Mouse (Mus musculus): ENCODE results near the gene Galnt14. TPM values are rescaled to one million over a fixed set of nuclear protein-coding genes. Genes with fewer than 3 reads are reported as not detected.

The Galnt14 gene
- polyA plus RNA-seq, 1 experiment from 2014 or later = 5.6 TPM

DNA sequence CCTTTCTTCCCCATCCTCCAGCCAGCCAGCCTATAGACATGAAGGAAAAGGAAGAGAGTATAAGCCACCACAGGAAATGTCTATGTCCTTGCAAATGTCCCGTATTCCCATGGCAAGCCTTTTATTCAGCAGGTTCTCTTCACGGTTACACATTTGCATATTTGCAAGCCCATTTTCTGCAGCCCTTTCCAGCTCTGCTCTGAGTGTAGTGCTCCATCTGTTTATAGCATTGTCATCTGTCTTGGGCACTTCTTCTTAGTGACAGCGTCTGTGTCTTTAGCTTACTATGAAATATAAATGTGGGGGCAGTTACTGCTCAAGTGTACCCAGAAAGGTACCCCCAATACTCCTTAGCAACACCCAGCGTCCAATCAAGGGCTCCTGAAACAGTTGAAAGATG is 83.3 kb downstream of the Galnt14 start:
- WGBS = 81% methylated on average over 4 of the region's 4 CpGs
- DNase-seq (ENCODE audit: low spot score) (no peak), ATAC-seq (ENCODE audit: low read depth) (no peak)
- no peaks in the 10 kb centered on the region for H3K9me3 ChIP-seq (ENCODE audit: control insufficient read depth, low read length)
- no peaks in the 10 kb centered on the region for H3K4me1 ChIP-seq (ENCODE audit: control insufficient read depth, insufficient read depth, low read length)
- no peaks in the 10 kb centered on the region for H3K27me3 ChIP-seq (replicated peaks; ENCODE audit: control insufficient read depth, insufficient read depth, low read length)
- no peak overlapping the region for H3K9ac ChIP-seq (ENCODE audit: low read depth, low read length)
- no peak overlapping the region for H3K4me3 ChIP-seq (ENCODE audit: low read depth, low read length)
- no peak overlapping the region for H3K27ac ChIP-seq (replicated peaks; ENCODE audit: low read depth, low read length)
- no peaks in the 10 kb centered on the region for H3K36me3 ChIP-seq (ENCODE audit: control insufficient read depth, insufficient read depth, low read length)
- no peak overlapping the region for H3K4me2 ChIP-seq (ENCODE audit: low read depth, low read length)

DNA sequence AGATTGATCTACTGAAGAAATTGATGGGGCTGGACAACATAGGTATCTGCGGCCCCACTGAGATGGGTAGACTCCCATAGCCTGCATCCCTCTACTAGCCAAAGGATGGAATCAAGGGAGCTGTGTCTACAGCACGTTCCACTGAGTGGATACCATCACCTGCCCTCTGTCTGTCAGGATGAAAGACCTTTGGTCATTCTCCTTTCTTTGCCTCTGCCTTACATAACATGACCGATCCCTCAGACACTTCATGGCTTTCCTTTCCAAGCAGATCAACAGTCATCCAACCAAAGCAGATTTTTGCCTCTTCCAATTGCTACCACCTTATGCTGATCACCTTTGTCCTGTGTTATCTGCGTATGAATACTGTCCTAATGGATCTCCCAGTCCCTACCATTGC is 90.2 kb downstream of the Galnt14 start:
- DNase-seq (ENCODE audit: low spot score) (no peak), ATAC-seq (ENCODE audit: low read depth) (no peak)
- Histone ChIP-seq H3K36me3 (ENCODE audit: control insufficient read depth, insufficient read depth, low read length) (no peaks in the 10 kb centered on the region), H3K9me3 (ENCODE audit: control insufficient read depth, low read length) (no peaks in the 10 kb centered on the region), H3K27me3 (replicated peaks; ENCODE audit: control insufficient read depth, insufficient read depth, low read length) (no peaks in the 10 kb centered on the region), H3K4me1 (ENCODE audit: control insufficient read depth, insufficient read depth, low read length) (no peaks in the 10 kb centered on the region), H3K4me3 (ENCODE audit: low read depth, low read length) (no peak overlapping the region), H3K9ac (ENCODE audit: low read depth, low read length) (no peak overlapping the region), H3K27ac (replicated peaks; ENCODE audit: low read depth, low read length) (no peak overlapping the region), H3K4me2 (ENCODE audit: low read depth, low read length) (no peak overlapping the region)
- 90% methylated on average over 4 of the region's 4 CpGs for WGBS

DNA sequence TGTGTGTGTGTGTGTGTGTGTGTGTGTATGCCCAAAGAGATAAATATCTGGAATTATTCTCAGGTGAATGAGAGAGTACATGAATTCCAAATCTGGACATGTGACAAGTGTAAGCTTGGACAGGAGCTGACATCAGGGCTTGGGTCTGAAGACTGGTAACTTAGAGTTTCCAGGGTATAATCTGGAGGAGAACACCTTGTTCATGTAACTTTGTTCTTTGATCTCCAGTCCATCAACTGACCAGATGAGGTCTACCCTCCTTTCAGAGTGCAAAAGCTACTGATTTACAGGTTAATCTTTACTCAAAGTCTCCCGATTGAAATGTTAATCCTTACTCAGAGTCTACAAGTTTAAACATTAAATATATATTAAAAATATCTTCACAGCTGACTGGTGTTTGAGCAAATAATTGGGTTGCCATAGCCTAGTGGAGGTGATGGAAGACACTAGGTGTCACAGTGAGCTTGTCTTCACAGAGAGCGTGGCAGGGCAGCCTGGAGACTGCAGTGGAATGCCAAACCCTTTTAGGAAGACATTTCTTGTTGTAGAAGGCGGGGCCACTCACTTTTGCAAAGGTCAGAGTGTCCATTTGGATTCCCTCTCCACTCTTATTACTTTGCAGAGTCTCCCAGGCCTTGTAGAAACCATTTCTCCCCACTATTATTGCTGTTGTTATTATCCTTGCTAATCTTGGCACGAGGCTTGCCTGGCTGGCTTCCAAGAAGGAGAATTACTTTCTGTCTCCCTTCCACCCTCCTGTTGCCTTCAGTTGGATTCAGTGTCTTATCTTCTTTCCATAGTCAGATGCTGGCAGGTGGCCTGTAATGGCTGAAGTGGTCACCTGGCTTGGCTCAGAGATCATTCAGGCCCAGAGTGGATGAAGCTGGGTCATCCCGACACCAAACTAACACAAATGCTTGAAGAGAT is 107.4 kb downstream of the Galnt14 start:
- Histone ChIP-seq H3K4me3 (ENCODE audit: low read depth, low read length) (no peak overlapping the region), H3K27me3 (replicated peaks; ENCODE audit: control insufficient read depth, insufficient read depth, low read length) (no peaks in the 10 kb centered on the region), H3K4me2 (ENCODE audit: low read depth, low read length) (no peak overlapping the region), H3K9me3 (ENCODE audit: control insufficient read depth, low read length) (no peaks in the 10 kb centered on the region), H3K4me1 (ENCODE audit: control insufficient read depth, insufficient read depth, low read length) (no peaks in the 10 kb centered on the region; the same call in 1 of the 2 replicates), H3K36me3 (ENCODE audit: control insufficient read depth, insufficient read depth, low read length) (no peaks in the 10 kb centered on the region), H3K9ac (ENCODE audit: low read depth, low read length) (no peak overlapping the region), H3K27ac (replicated peaks; ENCODE audit: low read depth, low read length) (no peak overlapping the region)
- DNase-seq (ENCODE audit: low spot score) (peak; percentile 31), ATAC-seq (ENCODE audit: low read depth) (0 out of 2 replicates have a peak, but pooled peaks have one; percentile 15)
- 67% methylated on average over 5 of the region's 5 CpGs for WGBS

DNA sequence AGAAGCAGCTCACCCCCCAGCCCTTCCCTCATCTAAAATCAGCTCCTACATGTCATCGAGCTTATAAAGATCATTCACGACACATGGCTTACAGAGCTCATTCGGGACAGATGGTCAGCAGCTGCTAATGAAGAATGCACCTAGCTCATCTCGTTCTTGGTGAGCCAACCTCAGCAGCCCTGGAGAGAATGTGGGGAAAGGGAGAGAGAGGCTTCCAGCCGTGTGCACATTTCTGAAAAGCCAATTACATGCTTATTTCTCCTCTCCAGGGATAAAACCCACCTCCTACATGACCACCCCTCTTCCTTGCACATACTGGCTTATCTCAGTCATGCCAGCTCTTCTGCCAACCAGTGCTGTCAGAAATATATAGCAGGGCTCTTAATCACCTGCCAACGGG is 110.3 kb downstream of the Galnt14 start:
- no peak overlapping the region for H3K9ac ChIP-seq (ENCODE audit: low read depth, low read length)
- no peak overlapping the region for H3K4me3 ChIP-seq (ENCODE audit: low read depth, low read length)
- H3K4me1 ChIP-seq (ENCODE audit: control insufficient read depth, insufficient read depth, low read length) = no peaks in the 10 kb centered on the region; the same call in 1 of the 2 replicates
- no peaks in the 10 kb centered on the region for H3K36me3 ChIP-seq (ENCODE audit: control insufficient read depth, insufficient read depth, low read length)
- H3K27ac ChIP-seq (replicated peaks; ENCODE audit: low read depth, low read length) = no peak overlapping the region
- ATAC-seq (ENCODE audit: low read depth) (no peak), DNase-seq (ENCODE audit: low spot score) (peak; percentile 34)
- 53% methylated on average over 6 of the region's 6 CpGs for WGBS
- no peaks in the 10 kb centered on the region for H3K27me3 ChIP-seq (replicated peaks; ENCODE audit: control insufficient read depth, insufficient read depth, low read length)
- no peaks in the 10 kb centered on the region for H3K9me3 ChIP-seq (ENCODE audit: control insufficient read depth, low read length)
- H3K4me2 ChIP-seq (ENCODE audit: low read depth, low read length) = no peak overlapping the region

DNA sequence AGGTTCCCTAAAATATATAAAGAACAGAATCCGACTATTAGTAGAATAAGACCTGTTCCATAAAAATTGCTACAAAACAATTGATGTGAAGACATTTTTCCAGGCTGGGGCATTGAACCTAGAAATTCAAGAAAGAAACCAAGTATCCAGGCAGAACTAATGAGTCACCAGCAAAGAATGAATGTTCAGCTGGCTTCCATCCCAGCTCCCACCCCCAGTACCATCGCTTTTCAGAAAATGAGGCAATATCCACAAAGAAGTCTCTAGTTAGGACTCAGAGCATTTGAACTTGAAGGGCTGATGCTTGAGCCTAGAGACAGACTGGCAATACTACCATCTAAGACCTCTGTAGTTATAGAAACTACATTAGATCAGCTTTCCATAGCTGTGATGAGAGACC is 118.2 kb downstream of the Galnt14 start:
- H3K9me3 ChIP-seq (ENCODE audit: control insufficient read depth, low read length) = no peaks in the 10 kb centered on the region
- no peak for ATAC-seq (ENCODE audit: low read depth)
- H3K27ac ChIP-seq (replicated peaks; ENCODE audit: low read depth, low read length) = no peak overlapping the region
- H3K36me3 ChIP-seq (ENCODE audit: control insufficient read depth, insufficient read depth, low read length) = no peaks in the 10 kb centered on the region
- no peaks in the 10 kb centered on the region for H3K27me3 ChIP-seq (replicated peaks; ENCODE audit: control insufficient read depth, insufficient read depth, low read length)
- DNase-seq (ENCODE audit: low spot score) = no peak
- peaks cover 4% of the 10 kb centered on the region; the same call in 1 of the 2 replicates for H3K4me1 ChIP-seq (ENCODE audit: control insufficient read depth, insufficient read depth, low read length)
- WGBS = 84% methylated on average over 2 of the region's 2 CpGs
- no peak overlapping the region for H3K9ac ChIP-seq (ENCODE audit: low read depth, low read length)
- H3K4me2 ChIP-seq (ENCODE audit: low read depth, low read length) = no peak overlapping the region
- H3K4me3 ChIP-seq (ENCODE audit: low read depth, low read length) = no peak overlapping the region

DNA sequence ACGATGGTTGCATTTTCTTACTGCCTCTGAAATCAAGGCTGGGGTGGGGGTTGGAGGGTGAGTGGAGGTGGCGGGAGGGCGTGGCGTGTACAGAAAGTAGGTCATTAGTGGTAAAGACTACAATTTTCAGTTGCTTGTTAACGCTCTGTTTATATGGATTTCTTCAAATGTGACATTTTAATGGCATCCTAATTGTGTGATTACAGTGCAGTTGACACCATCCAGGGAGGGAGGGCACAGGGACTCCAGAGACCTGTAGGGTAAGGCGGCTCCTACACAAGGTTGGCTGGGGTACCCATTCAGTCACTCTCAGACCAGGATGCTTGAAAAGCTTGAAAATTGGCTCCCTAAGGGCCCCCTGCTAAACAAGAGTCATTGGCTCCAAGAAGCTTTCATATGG is 122.7 kb downstream of the Galnt14 start:
- no peaks in the 10 kb centered on the region for H3K27me3 ChIP-seq (replicated peaks; ENCODE audit: control insufficient read depth, insufficient read depth, low read length)
- H3K4me2 ChIP-seq (ENCODE audit: low read depth, low read length) = no peak overlapping the region
- no peak overlapping the region for H3K9ac ChIP-seq (ENCODE audit: low read depth, low read length)
- no peaks in the 10 kb centered on the region for H3K36me3 ChIP-seq (ENCODE audit: control insufficient read depth, insufficient read depth, low read length)
- DNase-seq (ENCODE audit: low spot score) (no peak), ATAC-seq (ENCODE audit: low read depth) (peak; percentile 63; the same call in 1 of the 2 replicates)
- H3K4me1 ChIP-seq (ENCODE audit: control insufficient read depth, insufficient read depth, low read length) = peaks cover 6% of the 10 kb centered on the region; the same call in 1 of the 2 replicates
- H3K27ac ChIP-seq (replicated peaks; ENCODE audit: low read depth, low read length) = no peak overlapping the region
- no peak overlapping the region for H3K4me3 ChIP-seq (ENCODE audit: low read depth, low read length)
- 81% methylated on average over 6 of the region's 6 CpGs for WGBS
- H3K9me3 ChIP-seq (ENCODE audit: control insufficient read depth, low read length) = no peaks in the 10 kb centered on the region

DNA sequence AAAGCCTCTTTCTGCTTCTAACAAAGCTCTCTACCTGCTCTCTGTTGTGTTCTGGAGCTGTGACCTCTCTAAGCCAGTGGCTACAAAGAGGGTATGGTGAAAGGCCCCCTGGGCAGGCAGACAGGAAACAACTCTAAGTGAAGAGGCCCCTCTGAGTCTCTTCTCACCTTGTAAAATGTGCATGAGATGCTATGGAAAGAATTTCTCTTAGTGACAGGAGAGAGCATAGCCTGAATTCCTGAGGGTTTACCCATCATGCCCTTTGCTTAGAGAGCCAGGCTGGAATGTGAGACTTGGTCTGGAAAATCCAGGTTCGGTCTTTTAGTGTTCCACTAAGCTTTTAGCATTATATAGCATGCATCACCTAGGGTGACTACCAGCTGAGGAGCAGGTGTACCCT is 136.1 kb downstream of the Galnt14 start:
- ATAC-seq (ENCODE audit: low read depth) (no peak), DNase-seq (ENCODE audit: low spot score) (no peak)
- no peak overlapping the region for H3K4me2 ChIP-seq (ENCODE audit: low read depth, low read length)
- no peak overlapping the region for H3K4me3 ChIP-seq (ENCODE audit: low read depth, low read length)
- no peaks in the 10 kb centered on the region for H3K4me1 ChIP-seq (ENCODE audit: control insufficient read depth, insufficient read depth, low read length)
- H3K36me3 ChIP-seq (ENCODE audit: control insufficient read depth, insufficient read depth, low read length) = no peaks in the 10 kb centered on the region
- no peaks in the 10 kb centered on the region for H3K27me3 ChIP-seq (replicated peaks; ENCODE audit: control insufficient read depth, insufficient read depth, low read length)
- H3K9me3 ChIP-seq (ENCODE audit: control insufficient read depth, low read length) = no peaks in the 10 kb centered on the region
- H3K27ac ChIP-seq (replicated peaks; ENCODE audit: low read depth, low read length) = no peak overlapping the region
- H3K9ac ChIP-seq (ENCODE audit: low read depth, low read length) = no peak overlapping the region
- 53% methylated on average over 1 of the region's 1 CpGs for WGBS

DNA sequence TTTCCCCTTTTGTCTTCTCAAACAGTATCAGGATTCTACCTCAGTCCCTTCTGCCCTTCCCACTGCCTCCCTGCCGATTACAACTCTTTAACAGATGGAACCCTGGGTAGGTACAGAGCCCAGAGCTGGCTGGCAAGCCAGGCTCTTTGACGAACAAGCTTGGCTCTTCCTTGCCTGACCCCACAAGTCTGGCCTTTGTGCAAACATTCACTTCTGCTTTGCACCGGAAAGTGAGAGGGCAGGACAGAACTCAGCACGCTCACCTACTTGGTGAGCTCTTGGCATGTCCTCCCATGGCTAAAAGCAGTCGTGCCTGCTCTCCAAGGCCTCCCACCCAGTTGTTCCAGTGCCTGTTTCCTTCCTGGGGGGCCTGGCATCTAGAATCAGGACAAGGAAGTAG is 137.4 kb downstream of the Galnt14 start:
- no peaks in the 10 kb centered on the region for H3K36me3 ChIP-seq (ENCODE audit: control insufficient read depth, insufficient read depth, low read length)
- H3K9ac ChIP-seq (ENCODE audit: low read depth, low read length) = no peak overlapping the region
- ATAC-seq (ENCODE audit: low read depth) = peak; percentile 34; the same call in 1 of the 2 replicates
- no peaks in the 10 kb centered on the region for H3K9me3 ChIP-seq (ENCODE audit: control insufficient read depth, low read length)
- H3K27me3 ChIP-seq (replicated peaks; ENCODE audit: control insufficient read depth, insufficient read depth, low read length) = no peaks in the 10 kb centered on the region
- H3K4me2 ChIP-seq (ENCODE audit: low read depth, low read length) = no peak overlapping the region
- H3K4me1 ChIP-seq (ENCODE audit: control insufficient read depth, insufficient read depth, low read length) = no peaks in the 10 kb centered on the region
- H3K4me3 ChIP-seq (ENCODE audit: low read depth, low read length) = no peak overlapping the region
- DNase-seq (ENCODE audit: low spot score) = peak; percentile 17
- 61% methylated on average over 5 of the region's 5 CpGs for WGBS
- H3K27ac ChIP-seq (replicated peaks; ENCODE audit: low read depth, low read length) = no peak overlapping the region

DNA sequence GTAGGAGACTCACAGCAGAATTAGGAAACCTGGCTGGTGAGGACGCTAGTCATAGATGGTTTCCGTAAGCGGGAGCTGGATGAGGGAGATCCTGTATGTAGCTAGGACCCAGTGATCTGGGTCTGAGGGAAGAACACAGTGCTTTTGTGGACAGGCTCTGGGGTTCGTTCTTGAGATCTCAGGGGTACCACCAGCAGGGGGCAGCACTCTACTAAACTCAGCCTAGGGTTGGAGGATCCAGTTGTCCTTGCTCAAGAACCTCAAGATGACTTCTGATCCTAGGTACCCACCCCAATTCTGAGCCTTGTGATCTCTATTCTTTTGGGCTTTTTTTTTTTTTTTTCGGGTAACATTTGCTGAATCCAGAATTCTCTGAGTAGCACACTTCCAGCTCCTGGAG is 137.8 kb downstream of the Galnt14 start:
- Histone ChIP-seq H3K36me3 (ENCODE audit: control insufficient read depth, insufficient read depth, low read length) (no peaks in the 10 kb centered on the region), H3K4me2 (ENCODE audit: low read depth, low read length) (no peak overlapping the region), H3K4me1 (ENCODE audit: control insufficient read depth, insufficient read depth, low read length) (no peaks in the 10 kb centered on the region), H3K4me3 (ENCODE audit: low read depth, low read length) (no peak overlapping the region), H3K9me3 (ENCODE audit: control insufficient read depth, low read length) (no peaks in the 10 kb centered on the region), H3K9ac (ENCODE audit: low read depth, low read length) (no peak overlapping the region), H3K27ac (replicated peaks; ENCODE audit: low read depth, low read length) (no peak overlapping the region), H3K27me3 (replicated peaks; ENCODE audit: control insufficient read depth, insufficient read depth, low read length) (no peaks in the 10 kb centered on the region)
- ATAC-seq (ENCODE audit: low read depth) (no peak), DNase-seq (ENCODE audit: low spot score) (peak; percentile 26)
- 65% methylated on average over 5 of the region's 5 CpGs for WGBS
